Mouse (Mus musculus): Measurements from ENCODE around the gene Ces2g. TPM values are rescaled to one million over a fixed set of nuclear protein-coding genes. Genes with fewer than 3 reads are reported as not detected.
A peak's percentile ranks its signal among the peaks of the same experiment; 100 is the strongest.

The Ces2g gene
- total RNA-seq (2021): 1 to 10 TPM; 3.4 to 4.9 TPM
- long read RNA-seq, experiment 1, partial matches to known transcripts: 0 of 2 reads
- long read RNA-seq, experiment 1, other reads (novel, unspliced or antisense): 1 of 2 reads
- long read RNA-seq, experiment 2, transcript Ces2g-201 (12 exons, 2,859 nt): major isoform, 8 of 10 reads
- long read RNA-seq, experiment 2, partial matches to known transcripts: 2 of 10 reads
- long read RNA-seq, experiment 2, other reads (novel, unspliced or antisense): 0 of 10 reads

GRCm38 (mm10) chr8:104961537-104961961, at the start of gene Ces2g:
Ces2g (plus strand) TSS chr8:104961718.
- intact Hi-C loops (cut with DNase I): no loop called here
- peak; percentile 35 to 66 for DNase-seq

DNA sequence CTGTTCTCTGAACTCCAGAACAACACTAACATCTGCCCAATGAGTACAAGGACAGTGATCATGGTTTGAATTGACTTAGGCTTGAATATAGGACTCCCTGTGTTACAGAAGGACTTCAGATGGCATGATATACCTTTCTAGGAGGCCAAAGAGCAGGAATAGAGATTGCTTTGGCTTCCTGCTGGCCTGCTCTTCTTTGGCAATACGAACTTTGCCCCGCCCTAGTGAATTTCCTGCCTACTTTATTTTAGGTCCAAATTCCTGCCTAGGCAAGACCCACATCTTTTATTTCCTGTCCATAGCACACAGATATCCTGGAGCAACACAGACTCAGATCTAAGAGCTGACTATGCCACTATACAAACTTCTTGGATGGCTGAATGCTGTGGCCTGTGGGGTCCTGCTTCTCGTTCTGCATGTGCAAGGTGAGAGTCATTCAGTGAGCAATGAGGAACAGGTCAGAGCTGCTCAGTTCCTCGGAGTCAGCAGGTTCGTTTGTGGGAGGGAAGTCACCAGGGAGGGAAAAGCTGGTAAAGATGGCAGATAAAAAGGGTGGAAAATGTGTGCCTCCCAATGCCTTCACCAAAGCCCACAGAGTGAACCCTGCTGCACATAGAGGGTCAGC, 35.4 kb upstream of the Ces2g start, which contains the start of gene Ces2e:
TSS of gene Ces2e (plus strand) at position 289 of the 625 bp plus-strand sequence.
- DNase-seq: no peak
- intact Hi-C loops (cut with DNase I): no loop called here

- DNase-seq: no peak
- intact Hi-C loops (cut with DNase I): no loop called here
These were observed 34.2 kb upstream of the Ces2g start for GRCm38 (mm10) chr8:104927301-104927700.

DNA sequence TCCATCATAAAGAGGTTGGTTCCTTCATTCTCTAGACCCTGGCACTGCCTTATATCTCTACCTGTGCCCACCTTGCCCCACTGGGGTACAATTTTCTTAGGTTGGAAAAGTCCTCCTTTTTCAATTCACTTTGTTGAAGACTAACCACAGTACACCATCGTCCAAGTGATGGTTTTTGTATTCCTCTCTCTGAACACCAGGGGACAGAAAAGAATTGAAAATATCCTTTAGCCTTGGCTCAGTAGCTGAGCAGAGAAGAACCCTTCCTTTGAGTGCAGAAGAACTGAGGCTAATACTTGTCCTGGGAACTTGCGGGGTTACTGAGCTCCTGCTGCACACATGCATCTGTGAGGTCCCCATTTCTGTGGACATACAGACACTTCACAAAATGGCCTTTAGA, 16.9 kb upstream of the Ces2g start:
- no peak for DNase-seq
- intact Hi-C loops (cut with DNase I): loop anchor here (10.0 kb wide), 1 partner anchor 270 kb away; no protein-coding TSS in a partner anchor

DNA sequence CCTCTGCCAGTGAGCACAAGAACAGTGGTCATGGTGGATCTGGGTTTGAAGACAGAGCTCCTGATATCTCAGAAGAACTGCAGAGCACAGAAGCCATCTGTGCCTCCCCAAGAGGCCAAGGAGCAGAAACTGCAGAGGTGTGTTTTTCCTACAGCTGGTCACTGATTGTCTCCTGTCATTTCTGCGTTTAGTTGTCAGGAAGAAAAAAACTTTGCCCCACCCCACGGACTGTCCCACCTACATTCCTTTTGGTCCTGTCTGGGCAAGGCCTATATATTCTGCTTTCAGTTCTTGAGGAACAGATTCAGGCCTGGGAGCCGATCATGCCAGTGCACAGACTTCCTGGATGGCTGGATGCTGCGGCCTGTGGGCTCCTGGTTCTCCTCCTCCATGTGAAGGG, 14.5 kb upstream of the Ces2g start, which contains the start of gene Ces2f:
TSS of gene Ces2f (plus strand) at position 301 of the 400 bp plus-strand sequence.
- no peak for DNase-seq
- intact Hi-C loops (cut with DNase I): loop anchor here (10.0 kb wide), 1 partner anchor 268 kb away; no protein-coding TSS in a partner anchor

DNA sequence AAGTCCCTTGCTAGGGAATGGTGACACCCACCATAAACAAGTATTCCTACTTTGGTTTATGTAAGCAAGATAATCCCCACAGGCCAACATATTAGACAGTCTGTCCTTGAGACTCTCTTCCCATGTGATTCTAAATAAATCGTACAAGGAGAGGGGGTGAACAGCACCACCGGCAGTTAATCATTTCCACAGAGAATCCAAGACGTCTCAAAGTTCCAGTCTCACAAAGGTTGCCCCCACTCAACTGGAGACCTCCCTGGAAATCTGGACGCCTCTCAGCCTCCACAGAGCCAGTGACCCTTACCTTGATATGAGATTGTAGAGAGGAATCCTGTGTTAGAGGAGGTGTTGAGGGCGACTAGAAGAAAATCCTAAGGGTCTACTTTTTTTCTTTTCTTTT, 12.5 kb upstream of the Ces2g start:
- DNase-seq: no peak
- intact Hi-C loops (cut with DNase I): loop anchor here (10.0 kb wide), 1 partner anchor 266 kb away; no protein-coding TSS in a partner anchor

- DNase-seq: no peak
- intact Hi-C loops (cut with DNase I): no loop called here
These were observed 847 bp downstream of the Ces2g start for GRCm38 (mm10) chr8:104962229-104962901.

GRCm38 (mm10) chr8:104963375-104963894, 1.9 kb downstream of the Ces2g start:
- intact Hi-C loops (cut with DNase I): no loop called here
- DNase-seq: no peak

DNA sequence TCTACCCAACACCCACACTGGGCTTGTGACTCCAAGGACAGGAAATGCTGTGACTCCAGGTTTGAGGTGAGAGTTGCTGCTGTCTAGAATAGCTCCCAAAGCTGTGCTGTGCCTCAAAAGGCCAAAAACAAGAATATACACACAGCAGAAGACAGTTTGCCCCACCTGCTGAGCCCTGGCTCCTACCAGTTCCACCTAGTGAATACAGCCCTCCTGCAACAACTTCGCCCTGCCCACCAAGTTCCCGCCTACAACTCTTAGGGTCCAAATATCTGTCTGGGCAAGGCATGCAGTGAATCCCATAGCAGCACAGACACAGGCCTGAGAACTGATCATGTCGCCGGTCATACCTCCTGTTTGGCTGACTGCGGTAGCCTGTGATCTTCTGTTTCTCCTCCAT, 22.6 kb downstream of the Ces2g start:
- DNase-seq: no peak
- intact Hi-C loops (cut with DNase I): no loop called here

DNA sequence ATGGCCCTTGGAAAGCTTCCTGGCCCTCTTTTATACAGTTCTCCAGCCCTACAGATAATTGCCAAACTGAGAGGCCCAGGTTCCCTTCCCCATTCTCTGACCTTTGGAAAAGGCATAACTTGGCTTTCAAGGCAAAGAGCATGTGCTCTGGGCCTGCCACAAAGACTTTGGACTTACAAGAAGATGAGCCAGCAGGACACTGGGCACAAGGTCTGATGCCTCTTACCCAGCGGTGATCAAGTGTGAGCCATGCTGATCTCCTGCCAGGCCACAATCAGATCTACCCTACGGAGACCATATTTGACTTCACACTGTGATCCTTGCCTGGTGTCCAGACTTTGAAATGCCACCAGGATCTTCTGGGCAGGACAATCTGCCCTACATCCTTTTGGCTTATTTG, 23.4 kb downstream of the Ces2g start:
- DNase-seq: no peak
- intact Hi-C loops (cut with DNase I): no loop called here

GRCm38 (mm10) chr8:104998191-104998590, 36.7 kb downstream of the Ces2g start:
- no peak for DNase-seq
- intact Hi-C loops (cut with DNase I): no loop called here

DNA sequence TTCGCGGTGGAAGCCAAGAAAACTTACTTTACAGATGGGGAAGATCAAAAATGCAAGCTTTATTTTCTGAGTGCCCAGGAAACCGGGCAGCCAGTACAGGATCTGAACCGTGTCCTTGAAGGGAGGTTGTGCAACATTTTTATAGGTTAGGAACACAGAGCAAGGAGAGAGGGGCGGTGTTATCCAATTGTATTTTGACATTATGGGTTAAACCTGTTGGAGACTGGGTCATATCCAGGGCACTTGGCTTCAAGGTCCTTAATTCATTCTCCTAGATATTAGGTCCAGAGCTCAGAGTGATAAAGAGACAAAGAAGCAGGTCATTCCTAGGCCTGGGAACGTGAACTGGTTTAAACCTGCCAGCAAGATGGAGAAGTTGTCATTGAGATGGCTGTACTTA, 37.7 kb downstream of the Ces2g start:
- intact Hi-C loops (cut with DNase I): no loop called here
- DNase-seq: no peak

GRCm38 (mm10) chr8:105000586-105000985, 39.1 kb downstream of the Ces2g start, which contains the start of gene Ces2h:
Ces2h (plus strand) TSS chr8:105000853.
- DNase-seq: no peak
- intact Hi-C loops (cut with DNase I): no loop called here

- DNase-seq: no peak
- intact Hi-C loops (cut with DNase I): no loop called here
These were observed 48.5 kb downstream of the Ces2g start for GRCm38 (mm10) chr8:105010000-105010399.

DNA sequence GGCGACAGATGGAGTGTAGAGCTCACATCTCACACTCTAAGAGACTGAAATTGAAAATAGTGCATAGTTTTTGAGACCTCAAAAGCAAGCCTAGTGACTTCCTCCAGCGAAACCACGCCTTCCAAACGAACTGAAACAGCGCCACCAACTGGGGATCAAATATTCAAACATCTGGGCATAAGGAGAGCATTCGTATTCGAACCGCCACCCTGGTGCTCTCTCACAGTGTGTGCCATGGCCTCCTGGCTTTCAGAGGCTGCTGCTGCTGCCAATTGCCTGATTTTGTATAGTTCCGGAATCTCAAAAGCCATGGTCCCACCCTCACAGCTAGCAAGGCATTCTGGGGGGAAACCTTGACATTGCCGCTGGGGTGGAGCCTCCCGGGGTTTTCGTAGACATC, 49.6 kb downstream of the Ces2g start:
- intact Hi-C loops (cut with DNase I): no loop called here
- peak in 1 of 2 experiments; percentile 3 for DNase-seq

GRCm38 (mm10) chr8:105014391-105014790, 52.9 kb downstream of the Ces2g start:
- intact Hi-C loops (cut with DNase I): no loop called here

More at GRCm38 (mm10) chr8:105014391-105014790, 52.9 kb downstream of the Ces2g start:
- DNase-seq: no peak

Other genes with a start within 250 kb of the Ces2g start
- not detected for gene Ces2a, start 227.7 kb upstream of the Ces2g start, total RNA-seq (2021)
- under 1 TPM; 0.39 to 0.43 TPM for gene Ces2b, start 130.1 kb upstream of the Ces2g start, total RNA-seq (2021)
- not detected for gene Ces2c, start 114.7 kb upstream of the Ces2g start, total RNA-seq (2021)
- gene Ces2e, start 35.5 kb upstream of the Ces2g start, total RNA-seq (2021): 1 to 10 TPM; 1.0 TPM
- under 1 TPM in 1 of 2 experiments, not detected in 1; 0.12 TPM for gene Ces2f, start 14.4 kb upstream of the Ces2g start, total RNA-seq (2021)
- not detected for gene Ces2h, start 39.1 kb downstream of the Ces2g start, total RNA-seq (2021)
- not detected for gene Ces3a, start 86.9 kb downstream of the Ces2g start, total RNA-seq (2021)
- gene Ces3b, start 122.0 kb downstream of the Ces2g start, total RNA-seq (2021): not detected
- gene Ces4a, start 170.1 kb downstream of the Ces2g start, total RNA-seq (2021): not detected
- gene Cbfb, start 209.0 kb downstream of the Ces2g start, total RNA-seq (2021): 10 to 100 TPM; 24.4 to 27.9 TPM

All from heart, postnatal 14 days (tissue).